Mouse (Mus musculus): ENCODE measurements around the gene Sim1. TPM values are rescaled to one million over a fixed set of nuclear protein-coding genes. Genes with fewer than 3 reads are reported as not detected.

The Sim1 gene
- total RNA-seq, 2 experiments from 2014 or later, result not detected

DNA sequence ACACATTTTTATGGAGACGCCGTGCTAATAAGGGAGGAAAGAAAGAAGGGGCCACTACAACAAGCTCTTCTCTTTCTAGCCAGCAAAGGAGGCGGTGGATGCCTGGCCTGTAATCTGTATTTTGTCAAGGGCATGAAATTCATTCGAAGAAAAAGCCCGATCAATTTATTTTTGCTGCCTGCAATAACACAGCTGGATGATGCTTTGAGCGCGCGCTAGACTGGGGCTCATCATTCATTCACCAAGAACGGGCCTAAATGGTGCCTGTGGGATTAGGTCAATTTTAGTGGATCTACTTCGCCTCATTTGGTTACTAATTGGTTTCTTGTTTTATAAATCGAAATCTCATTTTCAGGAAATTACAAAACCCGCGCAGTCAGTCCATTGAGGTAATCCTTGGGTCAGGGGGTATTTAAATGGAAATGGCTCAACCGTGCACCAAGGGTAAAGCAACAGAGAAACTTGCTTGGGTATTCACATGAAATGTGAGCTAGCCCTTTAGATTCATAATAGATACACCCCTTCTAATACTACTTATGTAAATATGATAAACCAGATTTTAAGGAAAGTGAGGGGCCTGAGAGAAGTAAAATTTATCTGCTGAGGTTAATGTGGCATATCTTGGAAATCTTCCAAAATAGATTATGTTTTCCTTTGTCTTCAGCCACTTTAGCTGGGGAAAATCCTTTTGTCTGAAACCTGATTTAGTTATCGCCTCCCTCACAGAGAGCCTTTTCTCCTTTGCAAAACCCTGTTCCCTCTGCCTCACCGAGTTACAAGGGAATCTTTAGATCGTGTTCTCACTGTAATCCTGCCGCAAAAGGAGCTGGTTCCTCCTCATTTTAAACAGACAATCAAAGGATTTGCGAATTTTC, 7.3 kb downstream of the Sim1 start:
- DNase-seq, result no peak

DNA sequence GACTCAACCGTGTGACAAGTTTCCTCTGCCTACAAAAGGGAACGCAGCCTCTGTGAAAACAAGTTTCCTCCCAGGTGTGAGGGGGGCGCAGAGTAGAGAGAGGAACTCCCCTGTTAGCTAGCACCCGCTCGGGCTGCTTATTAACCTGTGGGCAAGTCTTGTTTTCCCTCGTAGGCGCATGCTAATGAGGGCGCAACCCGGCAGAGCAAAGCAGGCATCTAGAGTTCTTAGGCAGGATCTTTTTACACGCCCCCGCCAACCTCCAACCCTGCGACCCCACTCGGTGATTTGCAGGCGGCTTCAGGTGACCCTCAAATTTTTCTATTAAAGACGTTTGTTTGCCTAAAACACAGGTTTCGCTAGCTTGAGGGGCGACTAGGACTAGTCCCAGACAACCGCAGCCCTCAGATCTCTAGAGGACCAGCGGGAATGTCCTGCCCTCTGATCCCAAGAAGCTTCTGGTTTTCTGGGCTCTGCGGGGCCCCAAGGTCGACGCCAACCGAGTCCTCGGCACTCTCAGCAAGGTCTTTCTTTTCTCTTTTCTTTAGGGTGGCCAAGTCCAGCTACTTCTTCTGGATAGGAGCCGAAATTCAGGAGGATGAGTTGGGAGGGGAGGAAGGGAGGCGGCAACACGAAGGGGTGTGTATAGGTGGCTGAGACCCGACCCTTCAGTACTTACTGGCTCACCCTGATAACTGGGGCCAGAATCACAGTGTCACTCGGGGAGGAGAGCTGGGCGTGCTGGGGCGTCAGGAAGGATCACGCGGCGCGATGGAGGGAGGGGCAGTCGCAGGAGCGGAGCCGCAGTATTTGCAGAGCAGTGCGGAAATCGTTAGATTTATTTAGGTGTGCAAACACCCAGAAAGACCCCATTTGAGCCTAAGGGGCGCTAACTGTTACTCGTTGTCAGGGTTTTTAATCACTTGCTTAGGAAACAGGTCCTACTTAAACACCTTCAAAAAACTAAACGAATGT, 8.5 kb downstream of the Sim1 start:
- no peak for DNase-seq

DNA sequence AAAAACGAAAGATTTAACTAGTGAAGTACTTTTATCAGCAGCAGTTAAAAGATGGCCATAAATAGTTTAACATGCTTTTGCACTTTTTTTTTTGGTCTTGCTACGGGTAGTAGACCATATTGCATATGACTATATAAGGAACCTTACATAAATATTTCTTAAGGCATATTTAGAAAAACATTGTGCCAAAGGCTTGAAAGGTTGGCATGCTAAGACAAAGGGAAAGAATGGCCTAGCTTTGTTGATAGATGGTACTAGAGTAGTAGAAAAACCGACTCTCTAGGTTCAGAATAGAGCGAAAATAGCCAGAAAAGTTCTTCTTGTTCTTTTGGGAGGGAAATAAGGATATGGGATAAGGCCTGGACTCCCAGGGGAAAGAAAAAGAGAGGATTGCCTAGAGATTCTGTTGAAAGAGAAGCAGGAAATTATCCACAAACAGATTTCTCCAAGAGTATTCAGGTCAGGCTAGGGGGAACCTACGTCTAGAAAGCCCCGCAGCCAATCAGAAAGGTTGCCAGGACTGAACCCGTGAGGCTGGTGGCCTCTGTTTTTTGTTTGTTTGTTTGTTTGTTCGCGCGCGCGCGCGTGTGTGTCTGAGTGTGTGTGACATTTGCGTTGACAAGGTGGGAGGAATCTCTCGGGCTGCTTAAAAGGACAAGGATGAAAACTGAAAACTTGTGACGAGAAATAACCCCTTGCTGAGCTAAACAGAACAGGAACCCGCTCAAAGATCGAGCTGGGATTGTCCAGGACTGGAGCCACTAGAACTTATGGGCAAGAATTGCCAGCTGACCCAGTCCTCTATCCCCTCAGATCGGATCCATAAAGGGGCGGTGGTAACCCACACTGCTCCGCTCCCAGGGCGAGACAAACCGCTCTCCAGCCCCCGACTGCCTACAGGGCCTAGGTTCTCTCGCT, 9.6 kb downstream of the Sim1 start:
- DNase-seq, result no peak

DNA sequence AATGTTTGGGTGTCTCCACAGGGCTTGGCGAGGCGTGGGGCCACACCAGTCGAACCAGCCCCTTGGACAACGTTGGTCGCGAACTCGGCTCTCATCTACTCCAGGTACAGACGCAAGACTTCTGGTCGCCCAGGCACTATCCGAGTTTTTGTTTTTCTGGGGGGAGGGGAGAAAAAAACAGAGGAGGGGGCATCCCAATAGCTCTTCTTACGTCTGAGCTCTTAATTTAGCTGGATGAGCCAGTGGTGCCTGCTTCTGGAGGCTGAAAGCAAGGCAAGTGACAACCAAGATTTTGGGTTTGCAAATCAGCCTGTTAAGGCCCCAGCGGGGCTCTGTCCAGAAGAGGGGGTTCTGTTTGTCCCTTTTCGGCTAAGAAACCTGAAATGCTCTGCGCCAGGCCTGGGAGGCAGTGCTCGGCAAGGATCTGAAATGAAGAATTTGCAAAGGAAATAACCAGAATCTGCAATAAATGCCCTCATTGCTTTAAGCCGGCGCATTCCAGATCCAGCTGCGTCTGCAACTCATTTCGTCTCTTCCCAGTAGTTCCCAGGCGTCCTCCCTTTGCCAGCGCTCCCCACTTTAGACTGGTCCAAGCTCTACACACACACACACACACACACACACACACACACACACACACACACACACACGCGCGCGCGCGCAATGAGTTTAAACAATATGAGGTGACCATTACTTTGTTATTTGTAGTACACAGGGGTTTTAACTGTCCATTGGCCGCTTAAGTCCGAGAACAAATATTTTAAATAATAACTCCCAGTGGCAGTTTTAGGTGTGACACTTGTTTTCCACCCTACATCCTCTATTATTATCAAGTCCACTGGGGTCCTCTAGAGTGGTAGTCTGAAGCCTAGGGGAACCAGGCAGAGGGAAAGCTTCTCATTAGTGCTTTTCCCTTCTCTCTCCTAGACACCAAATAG, 10.5 kb downstream of the Sim1 start:
- DNase-seq, result no peak

DNA sequence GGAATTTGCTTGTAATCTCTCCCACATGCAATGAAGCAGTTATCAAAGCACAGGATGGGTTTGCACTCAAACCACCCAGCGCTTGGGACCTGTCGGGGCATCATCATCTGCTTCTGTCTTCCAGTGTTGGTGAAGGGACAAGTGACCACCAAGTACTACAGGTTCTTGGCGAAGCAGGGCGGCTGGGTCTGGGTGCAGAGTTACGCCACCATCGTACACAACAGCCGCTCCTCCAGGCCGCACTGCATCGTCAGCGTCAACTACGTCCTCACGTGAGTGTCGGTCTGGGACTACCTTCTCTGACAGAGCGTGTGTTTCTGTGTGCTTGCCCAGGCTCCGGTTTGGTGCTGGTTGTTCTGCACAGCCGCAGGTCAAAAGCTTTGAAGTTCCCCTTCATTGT, 15.8 kb downstream of the Sim1 start:
- DNase-seq, result no peak

DNA sequence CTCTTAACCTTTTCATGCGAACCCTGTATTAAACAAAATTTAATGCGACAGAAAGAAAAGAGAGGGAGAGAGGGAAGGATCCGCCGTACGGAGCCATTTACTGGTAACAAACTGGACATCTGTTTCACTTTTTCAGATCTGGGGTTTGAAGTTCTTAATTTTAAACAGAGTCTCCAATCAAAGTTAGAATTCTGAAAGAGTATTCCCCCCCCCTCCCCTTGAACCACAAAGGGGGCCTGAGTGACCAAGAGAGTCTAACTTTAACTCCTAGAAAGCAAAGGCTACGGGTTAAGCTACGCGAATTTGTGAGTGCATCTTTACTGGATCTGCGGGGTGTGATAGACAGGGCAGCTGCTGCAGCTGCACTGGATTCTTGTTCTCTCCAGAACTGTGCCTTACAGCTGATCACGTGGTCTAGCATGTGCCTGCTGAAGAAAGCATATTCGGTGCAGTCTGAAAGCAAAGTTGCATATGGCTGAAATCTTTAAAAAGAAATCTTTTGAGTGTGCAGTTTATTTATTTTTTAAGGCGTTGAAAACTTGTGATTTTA, 16.4 kb downstream of the Sim1 start:
- DNase-seq, result no peak

DNA sequence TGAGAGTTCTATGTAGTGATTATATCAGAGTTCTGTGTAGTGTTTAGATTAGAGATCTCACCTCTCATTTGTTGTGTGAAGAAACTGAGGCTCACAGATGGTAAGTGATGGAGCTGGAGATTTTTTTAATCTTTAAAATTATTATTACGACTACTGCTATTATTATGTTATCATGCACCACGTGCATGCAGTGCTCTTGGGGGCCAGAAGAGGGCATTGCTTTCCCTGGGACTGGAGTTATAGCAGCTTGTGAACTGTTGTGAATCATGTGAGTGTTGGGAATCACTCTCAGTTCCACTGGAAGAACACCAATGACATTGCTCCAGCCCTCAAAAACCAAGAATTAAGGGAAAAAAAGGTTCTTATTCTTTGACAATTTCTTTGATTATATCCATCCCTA, 21.1 kb downstream of the Sim1 start:
- no peak for DNase-seq

DNA sequence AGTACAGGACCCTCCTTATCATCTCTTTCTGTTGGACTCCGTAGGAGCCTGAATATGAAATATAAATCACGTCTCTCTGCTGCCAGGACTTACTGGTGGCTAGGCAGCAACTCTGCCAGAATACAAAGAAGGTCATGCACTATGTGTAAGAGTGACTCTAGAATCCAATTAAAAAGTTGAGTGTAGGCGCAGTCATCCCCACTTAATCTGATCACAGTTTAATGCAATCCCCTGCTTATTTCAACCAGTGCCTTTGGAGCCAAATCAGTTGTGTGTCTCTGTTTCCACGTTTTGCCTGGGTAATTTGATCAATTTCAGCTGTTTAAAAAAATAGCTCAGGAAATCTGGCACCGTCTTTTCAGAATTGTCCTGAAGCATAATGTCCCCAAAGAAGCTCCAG, 34.7 kb downstream of the Sim1 start:
- no peak for DNase-seq

DNA sequence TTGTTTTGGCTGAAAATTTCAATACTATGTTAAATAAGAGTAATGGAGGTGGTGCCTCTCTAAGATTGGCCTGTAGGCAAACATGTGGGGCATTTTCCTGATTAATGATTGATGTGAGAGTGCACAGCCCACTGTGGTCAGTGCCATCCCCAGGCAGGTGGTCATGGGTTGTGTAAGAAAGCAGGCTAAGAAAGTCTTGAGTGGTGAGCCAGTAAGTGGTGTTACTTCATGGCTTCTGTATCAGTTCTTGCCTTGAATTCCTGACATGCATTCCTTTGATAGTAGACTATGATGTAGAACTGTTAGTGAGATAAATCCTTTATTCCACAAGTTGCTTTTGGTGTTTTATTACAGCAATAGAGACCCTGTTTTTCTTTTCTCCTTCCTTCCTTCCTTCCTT, 41.1 kb downstream of the Sim1 start:
- no peak for DNase-seq

DNA sequence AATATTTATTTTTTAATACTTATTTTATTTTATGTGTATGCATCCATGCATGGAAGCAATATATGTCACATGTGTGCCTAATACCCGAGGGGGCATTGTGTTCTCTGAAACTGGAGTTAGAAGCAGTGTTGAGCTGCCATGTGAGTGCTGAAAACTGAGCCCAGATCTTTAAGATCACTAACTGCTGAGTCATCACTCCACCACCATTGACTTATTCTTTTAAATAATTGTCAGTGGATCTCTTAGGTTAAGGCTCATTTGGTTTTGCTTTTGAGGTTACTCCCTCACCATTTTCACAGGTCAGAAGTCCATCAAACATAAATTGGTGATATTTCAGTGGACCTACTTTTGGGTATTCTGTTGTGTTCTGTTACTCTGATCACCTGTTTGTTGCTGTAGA, 79.1 kb downstream of the Sim1 start:
- no peak for DNase-seq

DNA sequence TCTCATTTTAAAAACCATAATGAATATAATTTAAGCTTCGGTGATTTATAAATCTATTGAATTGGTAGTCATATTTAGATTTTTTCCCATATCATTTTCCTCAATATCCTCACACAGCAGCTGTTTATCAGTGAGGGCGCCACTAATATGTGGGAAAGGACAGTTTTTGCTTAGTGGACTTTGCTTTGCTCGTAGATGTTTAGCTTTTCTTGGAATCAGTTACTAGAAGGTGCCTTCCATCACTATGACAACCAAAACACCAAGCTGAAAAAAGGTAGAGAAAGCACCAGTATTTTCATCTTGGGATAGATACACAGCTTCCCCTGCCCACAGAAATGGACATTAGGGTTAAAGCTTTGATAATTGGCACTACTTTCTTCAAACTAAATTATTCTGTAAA, 87.3 kb downstream of the Sim1 start:
- DNase-seq, result no peak

DNA sequence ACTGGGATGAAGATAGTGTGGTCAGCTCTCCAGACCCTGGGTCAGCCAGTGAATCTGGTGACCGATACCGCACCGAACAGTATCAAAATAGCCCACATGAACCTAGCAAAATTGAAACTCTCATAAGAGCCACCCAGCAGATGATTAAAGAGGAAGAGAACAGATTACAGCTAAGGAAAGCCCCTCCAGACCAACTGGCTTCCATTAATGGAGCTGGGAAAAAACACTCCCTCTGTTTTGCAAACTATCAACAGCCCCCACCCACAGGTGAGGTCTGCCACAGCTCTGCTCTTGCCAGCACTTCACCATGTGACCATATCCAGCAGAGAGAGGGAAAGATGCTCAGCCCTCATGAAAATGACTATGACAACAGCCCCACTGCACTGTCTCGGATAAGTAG, 89.1 kb downstream of the Sim1 start:
- DNase-seq, result no peak

DNA sequence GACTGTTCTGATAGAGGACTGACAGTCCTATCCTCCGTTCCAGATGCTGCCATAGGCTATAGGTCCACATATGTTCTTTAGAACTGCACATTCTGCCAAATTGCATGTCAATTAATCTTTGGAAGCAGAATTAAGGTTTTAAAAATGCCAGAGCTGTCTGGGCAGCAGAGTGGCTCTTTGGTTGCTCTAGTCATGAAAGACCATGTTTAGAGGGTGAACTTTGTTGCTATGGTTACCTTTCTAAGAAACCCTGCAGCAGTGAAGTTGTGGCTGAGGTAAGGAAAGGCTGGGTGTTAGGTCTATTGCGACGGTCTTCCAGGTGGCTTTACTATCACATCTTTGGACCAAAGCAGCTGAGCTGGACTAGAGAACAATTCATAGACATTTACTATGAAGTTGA, 113.2 kb downstream of the Sim1 start:
- DNase-seq, result no peak

DNA sequence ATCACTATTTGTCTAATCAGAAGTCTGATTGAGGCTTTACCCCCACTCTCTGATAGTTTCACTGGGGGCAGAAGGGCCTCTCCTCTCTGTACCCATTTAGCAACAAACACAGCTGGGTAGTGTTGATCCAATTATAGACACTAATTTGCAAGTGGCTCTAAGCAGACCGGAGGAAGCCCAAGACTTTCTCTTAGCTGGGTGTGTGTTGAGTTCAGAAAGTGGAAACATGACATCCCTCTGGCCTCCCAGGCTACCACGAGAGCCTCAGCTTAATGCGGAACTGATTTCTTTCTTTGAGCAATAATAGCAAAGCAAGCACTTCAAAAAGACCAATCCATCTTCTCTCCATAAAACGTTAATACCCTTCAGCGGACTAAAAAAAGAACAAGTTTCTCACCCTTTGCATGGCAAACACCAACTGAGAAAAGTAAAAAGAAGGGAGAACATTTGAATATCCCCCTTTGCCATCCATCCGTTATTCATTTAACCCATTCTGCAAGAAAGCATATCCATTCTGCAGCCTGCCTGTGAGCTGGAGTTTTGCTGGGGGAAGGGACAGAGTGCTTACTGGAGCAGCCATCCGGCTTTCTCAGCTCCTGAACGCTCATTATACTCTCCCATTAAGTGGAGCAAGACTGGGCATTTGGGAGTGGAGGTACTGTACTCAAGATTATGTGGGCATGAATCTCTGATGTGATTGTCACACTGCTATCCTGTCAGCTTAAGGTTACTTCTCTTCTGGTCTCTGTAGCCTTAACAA, 117.0 kb downstream of the Sim1 start:
- DNase-seq, result no peak

DNA sequence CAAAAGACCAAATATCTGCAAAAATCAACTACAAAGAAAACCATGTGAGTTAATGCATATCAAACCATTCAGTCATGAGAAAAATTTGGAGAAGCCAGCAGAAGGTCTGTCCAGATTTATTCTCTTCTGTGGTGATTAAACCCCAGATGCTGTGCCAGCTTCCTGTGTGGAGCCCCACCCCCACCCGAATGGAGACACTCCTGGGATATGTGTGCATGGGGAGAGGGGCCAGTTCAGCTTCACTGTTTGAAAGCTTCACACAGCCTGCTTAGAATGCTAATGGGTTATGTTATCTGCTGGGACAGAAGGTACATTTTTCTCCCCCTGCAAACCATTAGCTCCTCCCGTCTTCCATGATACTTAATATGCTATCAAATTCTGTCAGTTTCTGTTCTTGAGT, 120.3 kb downstream of the Sim1 start:
- no peak for DNase-seq

DNA sequence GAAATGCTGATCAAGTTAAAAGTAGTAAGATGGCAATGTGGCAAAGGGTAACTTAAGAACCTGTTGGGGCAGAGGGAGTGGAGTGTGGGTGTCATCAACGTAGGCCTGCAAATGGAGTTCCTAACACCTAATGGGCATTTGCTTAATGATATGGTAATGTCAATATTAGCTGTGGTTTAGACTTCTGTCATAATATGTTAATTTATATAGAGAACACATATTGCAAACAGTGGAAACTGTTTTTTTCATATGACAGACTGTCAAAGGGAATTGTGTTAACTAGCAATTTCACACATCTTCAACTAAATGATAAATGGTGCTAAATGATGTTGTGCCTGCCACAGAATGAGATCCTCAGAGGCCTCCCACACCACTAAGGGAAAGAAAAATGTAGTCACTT, 120.8 kb downstream of the Sim1 start:
- DNase-seq, result no peak

DNA sequence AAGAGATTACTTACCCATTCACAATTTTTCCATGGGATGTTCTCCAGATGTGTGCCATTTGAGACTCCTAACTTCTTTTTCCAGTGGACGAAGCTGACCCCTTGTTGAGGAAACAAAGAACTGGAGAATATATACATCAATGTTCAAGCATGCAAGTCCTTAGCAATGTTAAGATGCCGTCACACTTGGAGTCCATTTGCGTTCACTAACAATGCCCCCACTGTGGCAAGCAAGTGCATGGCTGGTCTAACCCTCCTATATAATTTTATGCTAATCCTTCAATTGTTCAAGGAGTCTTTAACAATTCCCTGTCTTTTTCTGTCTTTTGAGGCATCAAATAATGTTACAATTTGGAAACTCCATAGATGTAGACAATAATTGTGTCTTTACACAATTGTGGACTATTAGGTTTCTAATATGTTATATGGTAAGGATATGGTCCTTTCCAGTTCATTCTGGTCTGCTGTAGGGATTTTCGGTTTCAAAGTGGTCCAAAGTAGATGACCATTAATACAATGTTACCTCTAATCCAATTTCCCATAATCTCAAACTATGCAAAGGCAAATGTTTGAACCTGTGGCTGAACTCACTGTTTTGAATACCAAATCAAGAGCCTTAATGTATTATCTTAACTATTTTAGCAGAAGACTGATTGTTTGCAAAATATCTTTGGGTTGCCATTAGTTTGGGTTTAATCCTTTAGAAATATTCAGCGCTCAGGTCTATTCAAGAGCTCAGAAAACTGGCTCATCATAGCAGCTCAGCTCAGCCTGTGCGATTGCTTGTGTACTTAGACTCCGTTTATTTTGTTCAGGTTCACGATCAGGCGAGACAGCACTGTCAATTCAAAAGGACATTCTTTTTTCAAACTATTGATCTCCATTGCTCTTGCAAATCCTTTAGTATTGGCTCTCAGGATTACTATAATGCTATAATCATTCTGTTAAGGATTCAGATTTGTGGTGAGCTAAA, 129.0 kb downstream of the Sim1 start:
- no peak for DNase-seq
